ENCODE assay signal across 8 mouse cellular contexts in the genomic region with DNA sequence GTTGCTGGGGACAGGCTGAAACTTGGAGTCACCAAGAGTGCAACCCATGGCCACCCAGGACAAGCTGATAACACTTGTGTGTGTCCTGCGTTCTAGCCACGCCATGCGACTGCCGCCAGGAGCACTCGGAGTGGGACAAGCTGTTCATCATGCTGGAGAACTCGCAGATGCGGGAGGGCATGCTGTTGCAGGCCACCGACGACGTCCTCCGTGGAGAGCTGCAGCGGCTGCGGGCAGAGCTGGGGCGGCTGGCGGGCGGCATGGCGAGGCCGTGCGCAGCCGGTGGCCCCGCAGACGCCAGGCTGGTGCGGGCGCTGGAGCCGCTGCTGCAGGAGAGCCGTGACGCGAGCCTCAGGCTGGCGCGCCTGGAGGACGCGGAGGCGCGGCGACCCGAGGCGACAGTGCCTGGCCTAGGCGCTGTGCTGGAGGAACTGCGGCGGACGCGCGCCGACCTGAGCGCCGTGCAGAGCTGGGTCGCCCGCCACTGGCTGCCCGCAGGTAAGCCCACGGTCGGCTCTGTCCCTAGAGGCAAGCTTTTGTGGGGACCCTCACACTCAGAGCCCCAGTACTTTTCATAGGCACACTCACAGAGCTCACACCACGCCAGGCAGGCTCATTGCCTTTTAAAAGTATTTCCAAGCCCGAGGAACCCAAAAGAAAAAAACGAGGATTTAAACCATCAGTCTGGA. TPM values are rescaled to one million over a fixed set of nuclear protein-coding genes. Genes with fewer than 3 reads are reported as not detected.
DNase-seq lines count a peak whose midpoint lies in the region; ATAC-seq and TF ChIP-seq lines count a peak whose summit lies in the region.

No protein-coding gene starts in this region.

- H3K9ac ChIP-seq in kidney, postnatal 0 days (ENCODE audit: low read depth, low read length): peak overlapping the region; percentile 63
- H3K9ac ChIP-seq in liver, embryonic 14.5 days (replicated peaks): no peak overlapping the region

- DNase-seq in heart, adult 11 months: peak; percentile 91
- no peak for DNase-seq in heart, adult 8-10 months (ENCODE audit: low spot score)
- peak; percentile 36 for DNase-seq in embryo, embryonic 11.5 days (ENCODE audit: low read depth, low spot score)
- no peak for DNase-seq in heart, embryonic 10.5 days (ENCODE audit: low spot score)
- peak; percentile 53 for DNase-seq in kidney, postnatal 0 days (ENCODE audit: low spot score)
- DNase-seq in liver, embryonic 14.5 days (ENCODE audit: low read depth in 3 of 3, low spot score in 3 of 3): no peak
- DNase-seq in ovary, adult 18-20 months (ENCODE audit: low spot score): peak; percentile 15
- DNase-seq in thymus, postnatal 14 days: no peak

- H3K27me3 ChIP-seq in heart, embryonic 10.5 days (ENCODE audit: insufficient read depth, poor library complexity, severe bottlenecking): peaks cover 10% of the 10 kb centered on the region
- H3K27me3 ChIP-seq in kidney, postnatal 0 days (ENCODE audit: insufficient read depth, low read length): no peaks in the 10 kb centered on the region
- peaks cover 22% of the 10 kb centered on the region for H3K27me3 ChIP-seq in liver, embryonic 14.5 days (ENCODE audit: control insufficient read depth, insufficient read depth, low read length)

- H3K4me1 ChIP-seq in heart, embryonic 10.5 days: peaks cover 9% of the 10 kb centered on the region
- no peaks in the 10 kb centered on the region for H3K4me1 ChIP-seq in kidney, postnatal 0 days (replicated peaks; ENCODE audit: insufficient read depth, low read length)
- H3K4me1 ChIP-seq in liver, embryonic 14.5 days (replicated peaks; ENCODE audit: control insufficient read depth in 2 of 2, insufficient read depth in 2 of 2, low read length in 1 of 2): no peaks in the 10 kb centered on the region

- peak overlapping the region; percentile 85 for H3K27ac ChIP-seq in heart, embryonic 10.5 days
- H3K27ac ChIP-seq in kidney, postnatal 0 days: peak overlapping the region; percentile 60
- H3K27ac ChIP-seq in liver, embryonic 14.5 days: no peak overlapping the region

- no peak for TF ChIP-seq EP300 in liver, embryonic 14.5 days (IDR thresholded peaks at IDR 0.05; ENCODE audit: low read depth)

- H3K9me3 ChIP-seq in heart, embryonic 10.5 days: no peaks in the 10 kb centered on the region
- no peaks in the 10 kb centered on the region for H3K9me3 ChIP-seq in kidney, postnatal 0 days (replicated peaks; ENCODE audit: low read length)
- H3K9me3 ChIP-seq in liver, embryonic 14.5 days (ENCODE audit: control insufficient read depth, low read length): no peaks in the 10 kb centered on the region

- WGBS in heart, embryonic 10.5 days: under 1% methylated on average over 54 of the region's 54 CpGs
- WGBS in kidney, postnatal 0 days: 2% methylated on average over 49 of the region's 54 CpGs
- under 1% methylated on average over 54 of the region's 54 CpGs for WGBS in liver, embryonic 14.5 days (ENCODE audit: insufficient replicate concordance)

- TF ChIP-seq CTCF in kidney, postnatal 0 days (IDR thresholded peaks at IDR 0.05; ENCODE audit: low read depth): no peak
- no peak for TF ChIP-seq CTCF in liver, embryonic 14.5 days (IDR thresholded peaks at IDR 0.05; ENCODE audit: low read depth)

- H3K4me2 ChIP-seq in kidney, postnatal 0 days (ENCODE audit: low read length): peak overlapping the region; percentile 94
- H3K4me2 ChIP-seq in liver, embryonic 14.5 days (ENCODE audit: low read depth): peak overlapping the region; percentile 37

- H3K4me3 ChIP-seq in heart, embryonic 10.5 days: peak overlapping the region; percentile 72
- H3K4me3 ChIP-seq in kidney, postnatal 0 days (replicated peaks; ENCODE audit: low read depth, low read length): peak overlapping the region; percentile 55
- peak overlapping the region; percentile 9 to 26; a peak in 3 of 4 replicates for H3K4me3 ChIP-seq in liver, embryonic 14.5 days (ENCODE audit: insufficient read depth in 1 of 2, low read depth in 2 of 2, low read length in 2 of 2)

- H3K36me3 ChIP-seq in heart, embryonic 10.5 days: no peaks in the 10 kb centered on the region
- H3K36me3 ChIP-seq in kidney, postnatal 0 days (ENCODE audit: insufficient read depth, low read length): no peaks in the 10 kb centered on the region
- no peaks in the 10 kb centered on the region for H3K36me3 ChIP-seq in liver, embryonic 14.5 days (replicated peaks; ENCODE audit: control insufficient read depth, insufficient read depth, low read depth)

- ATAC-seq in kidney, postnatal 0 days (replicated peaks; ENCODE audit: low FRiP score, low read depth): peak; percentile 73
- ATAC-seq in liver, embryonic 14.5 days (ENCODE audit: insufficient read depth): no peak

RNA-seq across cellular contexts. Expression of a gene that starts 1.0 kb away (rescaled TPM):
- total RNA-seq in heart, adult 8-10 months (2022): under 1 TPM; 0.37 to 0.98 (median 0.55) TPM
- polyA plus RNA-seq in heart, embryonic 10.5 days (2016; fragmentation: Nextera tagmentation; extraction: Ambion mirVana): 2.2 and 4.4 TPM in 2 replicates
- 7.8 and 11.2 TPM in 2 replicates for polyA plus RNA-seq in kidney, postnatal 0 days (2015; fragmentation: Nextera tagmentation; extraction: Ambion mirVana)
- polyA plus RNA-seq in liver, embryonic 14.5 days (2012; rRNA removed): 0.04 and 0.06 TPM in 2 replicates
- 0.08 and 0.13 TPM in 2 replicates for polyA plus RNA-seq in liver, embryonic 14.5 days (2014; fragmentation: Nextera tagmentation; extraction: Ambion mirVana)

Comparison
In these comparisons a context has a peak if more than half of its experiments do, and no peak if none do; other contexts are left out.
1. DNase-seq: peak in heart, adult 11 months (single experiment), embryo, embryonic 11.5 days (single experiment), kidney, postnatal 0 days (single experiment) and ovary, adult 18-20 months (single experiment); none in heart, adult 8-10 months (single experiment), heart, embryonic 10.5 days (single experiment), liver, embryonic 14.5 days (0 of 3) and thymus, postnatal 14 days (single experiment).
2. H3K4me3 ChIP-seq: peak in every context shown above with its lines; median percentile 72 in heart, embryonic 10.5 days; 55 in kidney, postnatal 0 days; 18 in liver, embryonic 14.5 days.